Mouse (Mus musculus) embryo, embryonic 11 days (tissue): ENCODE data around the gene Igfn1.
A peak's percentile ranks its signal among the peaks of the same experiment; 100 is the strongest.

Source experiments
- DNase-seq: peaks from one replicate; pipeline ENCODE4 v3.0.0-alpha.2; 2015

The Igfn1 gene

GRCm38 (mm10) chr1:135925848-135926247 lies 80.3 kb downstream of the Igfn1 start:
- DNase-seq = no peak

GRCm38 (mm10) chr1:135924377-135924994 lies 81.7 kb downstream of the Igfn1 start:
- DNase-seq = no peak

- no peak for DNase-seq
Measured at GRCm38 (mm10) chr1:135923229-135923628, 82.9 kb downstream of the Igfn1 start.

GRCm38 (mm10) chr1:135918644-135919407 lies 87.3 kb downstream of the Igfn1 start, which contains the start of gene Pkp1:
TSS of gene Pkp1 (minus strand) at chr1:135919207.
- DNase-seq = peak; percentile 32

- DNase-seq = no peak
Measured at GRCm38 (mm10) chr1:135917206-135917605, 88.9 kb downstream of the Igfn1 start.

- no peak for DNase-seq
Measured at GRCm38 (mm10) chr1:135916486-135917058, 89.6 kb downstream of the Igfn1 start.

- DNase-seq = no peak
Measured at GRCm38 (mm10) chr1:135913657-135914056, 92.5 kb downstream of the Igfn1 start.

GRCm38 (mm10) chr1:135909381-135909780 lies 96.8 kb downstream of the Igfn1 start:
- DNase-seq = peak; percentile 26

- DNase-seq = no peak
Measured at GRCm38 (mm10) chr1:135906736-135907135, 99.4 kb downstream of the Igfn1 start.
